Mouse (Mus musculus) mouse embryonic stem cell (cell line): Measurements from ENCODE around the gene Iqcf1.
"Not testable (repeated sequence)": the region's sequence is repeated elsewhere in the genome, so short reads cannot be mapped to it uniquely, and the experiment has no call there.

Experiments used
- in situ Hi-C, 2 experiments: fragments of 300-500 bp; cut with MboI; formaldehyde crosslinking; loops; 1 replicate in 1 of 2; 3 replicates in 1 of 2; pipeline ENCODE4 v1.14.3; 2019 to 2020; ENCODE audit warnings: low sequenced_read_pairs in 2 of 2, low pct_unique_long_range_greater_than_20kb in 1 of 2, mixed read lengths in 1 of 2; ENCODE audit not compliant: unreplicated experiment in 1 of 2

Gene Iqcf1

GRCm38 (mm10) chr9:106477649-106478048 lies 22.1 kb upstream of the Iqcf1 start:
- in situ Hi-C loops, result no loop called here

GRCm38 (mm10) chr9:106478101-106478500 lies 21.7 kb upstream of the Iqcf1 start:
- in situ Hi-C loops, result no loop called here

GRCm38 (mm10) chr9:106480541-106480940 lies 19.2 kb upstream of the Iqcf1 start:
- in situ Hi-C loops, result no loop called here

GRCm38 (mm10) chr9:106481075-106481474 lies 18.7 kb upstream of the Iqcf1 start:
- in situ Hi-C loops, result no loop called here

- in situ Hi-C loops, result no loop called here
These were observed 18.1 kb upstream of the Iqcf1 start for GRCm38 (mm10) chr9:106481676-106482075.

GRCm38 (mm10) chr9:106482578-106483115 lies 17.1 kb upstream of the Iqcf1 start:
- in situ Hi-C loops, result no loop called here

- in situ Hi-C loops, result no loop called here
These were observed 16.6 kb upstream of the Iqcf1 start for GRCm38 (mm10) chr9:106483136-106483535.

GRCm38 (mm10) chr9:106483606-106484005 lies 16.2 kb upstream of the Iqcf1 start:
- in situ Hi-C loops, result no loop called here

- in situ Hi-C loops, result no loop called here
These were observed 14.7 kb upstream of the Iqcf1 start for GRCm38 (mm10) chr9:106485076-106485475.

- in situ Hi-C loops, result not testable (repeated sequence)
These were observed 12.2 kb upstream of the Iqcf1 start for GRCm38 (mm10) chr9:106487602-106488001.

GRCm38 (mm10) chr9:106501846-106502245 lies 2.1 kb downstream of the Iqcf1 start:
- in situ Hi-C loops, result no loop called here

GRCm38 (mm10) chr9:106504246-106504645 lies 4.5 kb downstream of the Iqcf1 start:
- in situ Hi-C loops, result no loop called here

GRCm38 (mm10) chr9:106509356-106509755 lies 9.6 kb downstream of the Iqcf1 start:
- in situ Hi-C loops, result no loop called here

- in situ Hi-C loops, result no loop called here
These were observed 13.1 kb downstream of the Iqcf1 start for GRCm38 (mm10) chr9:106512729-106513450.

GRCm38 (mm10) chr9:106513566-106513965 lies 13.8 kb downstream of the Iqcf1 start:
- in situ Hi-C loops, result no loop called here

GRCm38 (mm10) chr9:106514273-106514672 lies 14.5 kb downstream of the Iqcf1 start, which contains the start of gene Iqcf5:
Gene Iqcf5 (plus strand): TSS chr9:106514573.
- in situ Hi-C loops, result no loop called here

- in situ Hi-C loops, result no loop called here
These were observed 19.7 kb downstream of the Iqcf1 start for GRCm38 (mm10) chr9:106519433-106519832.

GRCm38 (mm10) chr9:106519909-106520308 lies 20.1 kb downstream of the Iqcf1 start:
- in situ Hi-C loops, result loop anchor here in 1 of 2 experiments (10.0 kb wide), 1 partner anchor 115 kb away; no protein-coding TSS in a partner anchor

- in situ Hi-C loops, result no loop called here
These were observed 32.1 kb downstream of the Iqcf1 start for GRCm38 (mm10) chr9:106531833-106532232.

- in situ Hi-C loops, result no loop called here
These were observed 34.5 kb downstream of the Iqcf1 start for GRCm38 (mm10) chr9:106534296-106534695.
